Mouse (Mus musculus): ENCODE measurements around the gene Colgalt1. TPM values are rescaled to one million over a fixed set of nuclear protein-coding genes. Genes with fewer than 3 reads are reported as not detected.

Gene Colgalt1
- polyA plus RNA-seq, 1 experiment, result 37.4 TPM

DNA sequence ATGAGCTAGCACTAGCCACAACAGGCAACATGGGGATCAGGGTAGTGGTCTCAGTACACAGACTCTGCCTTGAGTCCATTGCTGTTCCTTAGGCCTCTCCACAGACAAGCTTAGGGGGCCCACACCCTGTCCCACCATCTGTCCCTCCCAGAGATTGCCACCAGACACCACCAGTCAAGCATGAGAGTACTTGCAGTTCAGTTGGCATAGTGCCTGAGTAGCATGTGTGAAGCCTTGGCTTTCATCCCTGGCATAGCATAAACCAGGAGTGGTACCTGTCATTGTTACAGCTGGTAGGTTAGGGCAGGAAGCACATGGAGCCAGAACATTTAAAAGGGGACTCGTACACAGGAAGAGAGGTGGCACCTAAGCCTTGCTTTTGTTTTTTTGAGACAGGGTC lies 49.0 kb downstream of the Colgalt1 start:
- TF ChIP-seq POLR2A (IDR thresholded peaks at IDR 0.05; ENCODE audit: control insufficient read depth, low read depth, low read length), result no peak
- no peak for TF ChIP-seq CTCF (IDR thresholded peaks at IDR 0.05; ENCODE audit: control insufficient read depth, insufficient read depth, insufficient replicate concordance, low read depth, low read length)
- H3K36me3 ChIP-seq (ENCODE audit: control insufficient read depth, insufficient read depth, low read length), result no peaks in the 10 kb centered on the region
- no peak overlapping the region for H3K4me3 ChIP-seq (ENCODE audit: control insufficient read depth, low read depth, low read length)
- no peaks in the 10 kb centered on the region for H3K27me3 ChIP-seq (ENCODE audit: control insufficient read depth, insufficient read depth, low read length)
- H3K4me1 ChIP-seq (ENCODE audit: control insufficient read depth, insufficient read depth, low read length), result peaks cover 7% of the 10 kb centered on the region
- H3K27ac ChIP-seq (ENCODE audit: control insufficient read depth, insufficient read depth, low read depth, low read length), result no peak overlapping the region

DNA sequence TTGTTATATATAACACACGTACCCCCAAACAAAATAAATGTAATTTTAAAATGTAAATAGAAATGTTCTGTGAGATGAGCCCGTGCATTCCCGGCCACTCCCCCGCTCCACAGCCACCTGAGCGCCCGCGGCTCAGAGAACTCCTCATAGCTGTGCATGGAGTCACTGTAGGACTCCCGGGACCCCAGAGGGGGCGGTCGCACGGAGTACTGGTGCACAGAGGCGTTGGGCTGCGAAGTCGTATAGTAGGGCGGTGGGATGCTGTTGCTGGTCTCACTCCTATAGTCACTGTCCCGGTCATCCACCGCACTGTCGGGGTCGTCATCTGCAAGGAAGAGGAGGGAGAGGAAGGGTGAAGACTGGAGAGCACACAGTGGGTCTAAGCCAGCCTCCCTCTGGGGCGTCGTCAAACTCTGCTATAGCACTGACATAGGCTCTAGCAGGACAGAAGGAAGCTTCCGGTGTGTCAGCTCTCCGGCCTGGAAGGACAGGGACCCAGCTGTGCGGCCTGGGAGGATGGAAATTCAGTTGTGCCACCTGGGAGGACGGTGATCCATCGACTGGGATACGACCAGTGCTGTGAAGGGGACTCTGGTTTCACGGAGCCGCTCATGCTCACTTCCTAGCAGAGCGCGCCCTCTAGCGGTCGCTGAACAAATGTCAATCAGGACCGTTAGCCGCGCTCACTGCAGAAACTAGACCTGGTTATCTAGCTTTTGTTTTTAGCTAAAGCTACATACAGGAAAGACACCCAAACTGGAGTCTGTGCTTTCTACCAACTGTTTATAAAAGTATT lies 49.7 kb downstream of the Colgalt1 start:
- peaks cover 7% of the 10 kb centered on the region for H3K4me1 ChIP-seq (ENCODE audit: control insufficient read depth, insufficient read depth, low read length)
- TF ChIP-seq POLR2A (IDR thresholded peaks at IDR 0.05; ENCODE audit: control insufficient read depth, low read depth, low read length), result no peak
- peak; percentile 96 for TF ChIP-seq CTCF (IDR thresholded peaks at IDR 0.05; ENCODE audit: control insufficient read depth, insufficient read depth, insufficient replicate concordance, low read depth, low read length)
- no peaks in the 10 kb centered on the region for H3K36me3 ChIP-seq (ENCODE audit: control insufficient read depth, insufficient read depth, low read length)
- H3K27ac ChIP-seq (ENCODE audit: control insufficient read depth, insufficient read depth, low read depth, low read length), result no peak overlapping the region
- H3K4me3 ChIP-seq (ENCODE audit: control insufficient read depth, low read depth, low read length), result peak overlapping the region; percentile 70
- H3K27me3 ChIP-seq (ENCODE audit: control insufficient read depth, insufficient read depth, low read length), result no peaks in the 10 kb centered on the region

- peaks cover 12% of the 10 kb centered on the region for H3K4me1 ChIP-seq (ENCODE audit: control insufficient read depth, insufficient read depth, low read length)
- TF ChIP-seq POLR2A (IDR thresholded peaks at IDR 0.05; ENCODE audit: control insufficient read depth, low read depth, low read length), result no peak
- TF ChIP-seq CTCF (IDR thresholded peaks at IDR 0.05; ENCODE audit: control insufficient read depth, insufficient read depth, insufficient replicate concordance, low read depth, low read length), result no peak
- H3K27me3 ChIP-seq (ENCODE audit: control insufficient read depth, insufficient read depth, low read length), result no peaks in the 10 kb centered on the region
- H3K36me3 ChIP-seq (ENCODE audit: control insufficient read depth, insufficient read depth, low read length), result no peaks in the 10 kb centered on the region
- H3K27ac ChIP-seq (ENCODE audit: control insufficient read depth, insufficient read depth, low read depth, low read length), result no peak overlapping the region
- H3K4me3 ChIP-seq (ENCODE audit: control insufficient read depth, low read depth, low read length), result no peak overlapping the region
Observed at GRCm38 (mm10) chr8:71665331-71666130, 54.7 kb downstream of the Colgalt1 start.

GRCm38 (mm10) chr8:71666855-71667254 lies 56.1 kb downstream of the Colgalt1 start:
- H3K27ac ChIP-seq (ENCODE audit: control insufficient read depth, insufficient read depth, low read depth, low read length), result no peak overlapping the region
- peaks cover 18% of the 10 kb centered on the region for H3K4me1 ChIP-seq (ENCODE audit: control insufficient read depth, insufficient read depth, low read length)
- no peaks in the 10 kb centered on the region for H3K27me3 ChIP-seq (ENCODE audit: control insufficient read depth, insufficient read depth, low read length)
- no peak overlapping the region for H3K4me3 ChIP-seq (ENCODE audit: control insufficient read depth, low read depth, low read length)
- H3K36me3 ChIP-seq (ENCODE audit: control insufficient read depth, insufficient read depth, low read length), result no peaks in the 10 kb centered on the region
- TF ChIP-seq POLR2A (IDR thresholded peaks at IDR 0.05; ENCODE audit: control insufficient read depth, low read depth, low read length), result no peak
- TF ChIP-seq CTCF (IDR thresholded peaks at IDR 0.05; ENCODE audit: control insufficient read depth, insufficient read depth, insufficient replicate concordance, low read depth, low read length), result no peak

DNA sequence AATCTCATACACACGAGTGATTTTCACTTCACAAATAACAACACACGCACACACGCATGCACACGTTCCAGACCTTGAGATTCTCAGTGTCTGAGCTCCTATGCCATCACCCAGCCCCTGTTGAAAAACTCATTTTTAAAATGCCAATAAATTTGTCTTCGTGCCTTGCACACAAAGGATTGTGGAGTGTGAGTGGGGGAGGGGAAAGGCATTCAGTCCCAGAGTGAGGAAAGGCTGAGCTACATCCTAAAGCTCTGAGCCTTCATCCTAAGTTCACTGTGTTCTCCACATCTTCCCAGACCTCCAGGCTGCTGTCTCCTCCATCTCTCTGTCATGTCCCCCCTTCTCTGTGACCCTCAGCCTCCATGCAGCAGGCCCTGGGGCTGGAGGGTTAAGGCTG lies 56.5 kb downstream of the Colgalt1 start:
- H3K36me3 ChIP-seq (ENCODE audit: control insufficient read depth, insufficient read depth, low read length), result no peaks in the 10 kb centered on the region
- no peak overlapping the region for H3K27ac ChIP-seq (ENCODE audit: control insufficient read depth, insufficient read depth, low read depth, low read length)
- H3K4me3 ChIP-seq (ENCODE audit: control insufficient read depth, low read depth, low read length), result no peak overlapping the region
- no peaks in the 10 kb centered on the region for H3K27me3 ChIP-seq (ENCODE audit: control insufficient read depth, insufficient read depth, low read length)
- TF ChIP-seq CTCF (IDR thresholded peaks at IDR 0.05; ENCODE audit: control insufficient read depth, insufficient read depth, insufficient replicate concordance, low read depth, low read length), result no peak
- no peak for TF ChIP-seq POLR2A (IDR thresholded peaks at IDR 0.05; ENCODE audit: control insufficient read depth, low read depth, low read length)
- H3K4me1 ChIP-seq (ENCODE audit: control insufficient read depth, insufficient read depth, low read length), result peaks cover 18% of the 10 kb centered on the region

- no peak for TF ChIP-seq CTCF (IDR thresholded peaks at IDR 0.05; ENCODE audit: control insufficient read depth, insufficient read depth, insufficient replicate concordance, low read depth, low read length)
- Histone ChIP-seq H3K36me3 (ENCODE audit: control insufficient read depth, insufficient read depth, low read length) (no peaks in the 10 kb centered on the region), H3K27me3 (ENCODE audit: control insufficient read depth, insufficient read depth, low read length) (no peaks in the 10 kb centered on the region), H3K4me3 (ENCODE audit: control insufficient read depth, low read depth, low read length) (no peak overlapping the region), H3K27ac (ENCODE audit: control insufficient read depth, insufficient read depth, low read depth, low read length) (no peak overlapping the region), H3K4me1 (ENCODE audit: control insufficient read depth, insufficient read depth, low read length) (peaks cover 18% of the 10 kb centered on the region)
Observed at GRCm38 (mm10) chr8:71668220-71668975, 57.6 kb downstream of the Colgalt1 start.

- Histone ChIP-seq H3K4me3 (ENCODE audit: control insufficient read depth, low read depth, low read length) (no peak overlapping the region), H3K27me3 (ENCODE audit: control insufficient read depth, insufficient read depth, low read length) (no peaks in the 10 kb centered on the region), H3K27ac (ENCODE audit: control insufficient read depth, insufficient read depth, low read depth, low read length) (no peak overlapping the region), H3K36me3 (ENCODE audit: control insufficient read depth, insufficient read depth, low read length) (no peaks in the 10 kb centered on the region), H3K4me1 (ENCODE audit: control insufficient read depth, insufficient read depth, low read length) (peaks cover 18% of the 10 kb centered on the region)
- TF ChIP-seq CTCF (IDR thresholded peaks at IDR 0.05; ENCODE audit: control insufficient read depth, insufficient read depth, insufficient replicate concordance, low read depth, low read length), result no peak
- TF ChIP-seq POLR2A (IDR thresholded peaks at IDR 0.05; ENCODE audit: control insufficient read depth, low read depth, low read length), result no peak
Observed at GRCm38 (mm10) chr8:71670198-71670597, 59.4 kb downstream of the Colgalt1 start.

Measured in testis, adult 2 months (tissue).